ENCODE assay signal across 16 mouse cellular contexts in the genomic region with DNA sequence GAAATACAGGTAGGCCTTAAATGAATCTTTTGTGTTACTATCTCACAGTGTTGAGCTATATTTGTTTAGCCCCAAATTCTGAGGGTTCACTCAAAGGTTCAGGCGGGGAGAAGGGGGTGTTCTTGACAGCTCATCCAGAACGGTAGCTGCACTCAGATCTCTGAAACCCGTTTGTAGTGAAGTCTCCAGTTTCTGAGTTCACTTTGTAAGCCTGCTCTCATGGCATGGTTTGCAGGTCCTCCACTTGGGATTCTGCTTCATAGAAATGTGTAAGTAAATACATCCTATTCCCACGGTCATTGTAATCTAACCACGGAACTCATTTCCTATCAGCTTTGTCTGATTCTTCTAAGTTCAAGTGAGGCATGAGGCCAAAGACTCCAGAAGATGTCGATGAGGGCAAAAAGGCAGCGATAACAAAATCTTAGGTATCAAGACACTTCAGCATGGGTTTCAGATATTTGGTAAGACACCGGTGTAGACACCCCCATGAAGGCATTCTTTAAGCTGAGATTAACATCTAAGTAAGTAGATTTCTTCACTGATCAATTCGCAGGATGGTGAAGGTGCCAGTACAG.
"Had no signal": no experiment of that assay in that cellular context is flagged by ENCODE, and none has a peak within 500 bp of the region (broad histone marks: within the 10 kb centered on the region; RNA-seq: fewer than 3 reads in every experiment).

No protein-coding gene starts in this region.

- H3K9me3 ChIP-seq: neural tube, embryonic 13.5 days; neural tube, embryonic 15.5 days; stomach, embryonic 15.5 days had no signal

- H3K4me2 ChIP-seq: neural tube, embryonic 13.5 days; neural tube, embryonic 15.5 days; stomach, embryonic 15.5 days had no signal

- H3K36me3 ChIP-seq: neural tube, embryonic 13.5 days; neural tube, embryonic 15.5 days; stomach, embryonic 15.5 days had no signal

- DNase-seq: retina, postnatal 1 day; right cerebral cortex, adult 18-20 months; right cerebral cortex, postnatal 14 days; right cerebral cortex, postnatal 25 days; right cerebral cortex, postnatal 4 days; spleen, adult 18-20 months; thymus, adult 18-20 months; thymus, adult 2 months; thymus, postnatal 14 days; thymus, postnatal 25 days; thymus, postnatal 36 days; thymus, postnatal 4 days had no signal

- H3K4me1 ChIP-seq: stomach, embryonic 15.5 days had no signal

- H3K9ac ChIP-seq: neural tube, embryonic 13.5 days; neural tube, embryonic 15.5 days; stomach, embryonic 15.5 days had no signal

- H3K27ac ChIP-seq: neural tube, embryonic 13.5 days; neural tube, embryonic 15.5 days; stomach, embryonic 15.5 days; stomach, postnatal 0 days had no signal

- H3K4me3 ChIP-seq: neural tube, embryonic 13.5 days; neural tube, embryonic 15.5 days; stomach, embryonic 15.5 days had no signal

- H3K27me3 ChIP-seq: neural tube, embryonic 13.5 days; neural tube, embryonic 15.5 days; stomach, embryonic 15.5 days had no signal
